In the genomic region with DNA sequence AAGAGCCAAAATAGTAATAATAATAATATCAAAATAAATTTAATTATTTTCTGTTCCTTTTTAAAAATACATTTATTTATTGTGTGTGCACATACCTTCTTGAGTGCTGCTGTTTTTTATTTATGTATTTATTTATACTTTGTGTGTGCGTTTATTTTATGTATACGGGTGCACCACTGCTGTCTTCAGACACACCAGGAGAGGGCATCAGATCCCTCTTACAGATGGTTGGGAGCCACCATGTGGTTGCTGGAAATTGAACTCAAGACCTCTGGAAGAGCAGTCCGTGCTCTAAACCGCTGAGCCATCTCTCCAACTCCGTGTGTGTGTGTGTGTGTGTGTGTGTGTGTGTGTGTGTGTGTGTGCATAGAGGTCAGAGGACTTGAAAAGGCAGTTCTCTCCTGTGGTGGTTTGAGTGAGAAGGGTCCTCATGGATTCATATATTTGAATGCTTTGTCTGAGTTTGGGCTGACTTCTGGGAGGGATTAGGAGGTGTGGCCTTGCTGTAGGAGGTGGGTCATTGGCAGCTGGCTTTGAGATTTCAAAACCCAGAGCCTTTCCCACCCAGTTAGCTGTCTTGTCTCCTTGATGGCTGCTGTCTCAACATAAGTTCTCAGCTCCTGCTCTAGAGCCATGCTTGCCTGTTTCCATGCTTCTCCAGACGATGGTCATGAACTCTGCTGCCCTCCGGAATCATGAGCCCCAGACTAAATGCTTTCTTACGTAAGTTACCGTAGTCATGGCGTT, we compare ENCODE assay signal across 31 mouse cellular contexts. TPM values are rescaled to one million over a fixed set of nuclear protein-coding genes. Genes with fewer than 3 reads are reported as not detected.
A peak's percentile ranks its signal among the peaks of the same experiment; 100 is the strongest.
DNase-seq lines count a peak whose midpoint lies in the region; ATAC-seq and TF ChIP-seq lines count a peak whose summit lies in the region.
"Had no signal": no experiment of that assay in that cellular context is flagged by ENCODE, and none has a peak within 500 bp of the region (broad histone marks: within the 10 kb centered on the region; RNA-seq: fewer than 3 reads in every experiment).

No protein-coding gene starts in this region.

- H3K36me3 ChIP-seq in erythroblast, embryonic 14.5 days (ENCODE audit: control insufficient read depth): no peaks in the 10 kb centered on the region
- H3K36me3 ChIP-seq in testis, adult 2 months (ENCODE audit: control insufficient read depth, insufficient read depth, low read length): no peaks in the 10 kb centered on the region
- no peaks in the 10 kb centered on the region for H3K36me3 ChIP-seq in liver, embryonic 13.5 days
- H3K36me3 ChIP-seq in kidney, embryonic 15.5 days: no peaks in the 10 kb centered on the region
- H3K36me3 ChIP-seq in heart, embryonic 12.5 days: no peaks in the 10 kb centered on the region
- H3K36me3 ChIP-seq: embryonic facial prominence, embryonic 12.5 days; hindbrain, embryonic 10.5 days; hindbrain, embryonic 15.5 days; lung, embryonic 15.5 days; midbrain, embryonic 12.5 days; stomach, embryonic 15.5 days had no signal

- peak overlapping the region; percentile 8 for H3K4me3 ChIP-seq in erythroblast, embryonic 14.5 days (replicated peaks)
- peak overlapping the region; percentile 79 for H3K4me3 ChIP-seq in testis, adult 2 months (ENCODE audit: control insufficient read depth, low read depth, low read length)
- peak overlapping the region; percentile 26 for H3K4me3 ChIP-seq in liver, embryonic 13.5 days (replicated peaks)
- H3K4me3 ChIP-seq in kidney, embryonic 15.5 days (replicated peaks): no peak overlapping the region
- H3K4me3 ChIP-seq in heart, embryonic 12.5 days: no peak overlapping the region
- H3K4me3 ChIP-seq: embryonic facial prominence, embryonic 12.5 days; hindbrain, embryonic 10.5 days; hindbrain, embryonic 15.5 days; lung, embryonic 15.5 days; midbrain, embryonic 12.5 days; stomach, embryonic 15.5 days had no signal

- no peak for TF ChIP-seq CTCF in testis, adult 2 months (IDR thresholded peaks at IDR 0.05; ENCODE audit: control insufficient read depth, insufficient read depth, insufficient replicate concordance, low read depth, low read length)

- no peak overlapping the region for H3K9ac ChIP-seq in liver, embryonic 13.5 days
- H3K9ac ChIP-seq in kidney, embryonic 15.5 days: no peak overlapping the region
- no peak overlapping the region for H3K9ac ChIP-seq in heart, embryonic 12.5 days
- H3K9ac ChIP-seq: embryonic facial prominence, embryonic 12.5 days; forebrain, postnatal 0 days; hindbrain, embryonic 15.5 days; lung, embryonic 15.5 days; midbrain, embryonic 12.5 days; stomach, embryonic 15.5 days had no signal

- ATAC-seq in erythroblast, adult 5-6 weeks (replicated peaks; ENCODE audit: low FRiP score, poor library complexity, severe bottlenecking): no peak
- no peak for ATAC-seq in liver, embryonic 13.5 days (ENCODE audit: low read depth)
- no peak for ATAC-seq in frontal cortex, adult (ENCODE audit: low TSS enrichment)
- no peak for ATAC-seq in kidney, embryonic 15.5 days (replicated peaks; ENCODE audit: low FRiP score)
- no peak for ATAC-seq in heart, embryonic 12.5 days (ENCODE audit: insufficient number of reproducible peaks, low FRiP score)
- ATAC-seq: forebrain, postnatal 0 days; inflammation-experienced regulatory T-cells, adult 6 months had no signal

- no peak for DNase-seq in testis, postnatal 14 days (ENCODE audit: low spot score)
- no peak for DNase-seq in liver, embryonic 13.5 days
- DNase-seq: adrenal gland, postnatal 25 days; cerebellum, adult 11-12 months; cerebellum, adult 9-11 months; embryo, embryonic 11 days; forebrain, postnatal 0 days; gastrocnemius, postnatal 10 days; heart, postnatal 14 days; kidney, adult 2 months; kidney, postnatal 4 days; layer of hippocampus, adult 9-11 months; retina, postnatal 1 day; right cerebral cortex, postnatal 14 days; thymus, adult 18-20 months; thymus, postnatal 25 days had no signal

- H3K4me2 ChIP-seq in liver, embryonic 13.5 days: peak overlapping the region; percentile 25
- no peak overlapping the region for H3K4me2 ChIP-seq in kidney, embryonic 15.5 days
- H3K4me2 ChIP-seq in heart, embryonic 12.5 days: no peak overlapping the region
- H3K4me2 ChIP-seq: embryonic facial prominence, embryonic 12.5 days; hindbrain, embryonic 15.5 days; lung, embryonic 15.5 days; midbrain, embryonic 12.5 days; stomach, embryonic 15.5 days had no signal

- no peak overlapping the region for H3K27ac ChIP-seq in testis, adult 2 months (ENCODE audit: control insufficient read depth, insufficient read depth, low read depth, low read length)
- no peak overlapping the region for H3K27ac ChIP-seq in liver, embryonic 13.5 days
- H3K27ac ChIP-seq in kidney, embryonic 15.5 days: no peak overlapping the region
- no peak overlapping the region for H3K27ac ChIP-seq in heart, embryonic 12.5 days (ENCODE audit: poor library complexity, severe bottlenecking)
- H3K27ac ChIP-seq: embryonic facial prominence, embryonic 12.5 days; hindbrain, embryonic 10.5 days; hindbrain, embryonic 15.5 days; kidney, postnatal 0 days; lung, embryonic 15.5 days; midbrain, embryonic 12.5 days; stomach, embryonic 15.5 days had no signal

- TF ChIP-seq POLR2A in testis, adult 2 months (IDR thresholded peaks at IDR 0.05; ENCODE audit: control insufficient read depth, low read depth, low read length): no peak

- 0 out of 2 replicates have a peak, but pooled peaks cover 2% of the 10 kb centered on the region for H3K27me3 ChIP-seq in erythroblast, embryonic 14.5 days (ENCODE audit: control insufficient read depth)
- no peaks in the 10 kb centered on the region for H3K27me3 ChIP-seq in testis, adult 2 months (ENCODE audit: control insufficient read depth, insufficient read depth, low read length)
- H3K27me3 ChIP-seq in liver, embryonic 13.5 days: no peaks in the 10 kb centered on the region
- no peaks in the 10 kb centered on the region for H3K27me3 ChIP-seq in kidney, embryonic 15.5 days
- 0 out of 2 replicates have a peak, but pooled peaks cover 4% of the 10 kb centered on the region for H3K27me3 ChIP-seq in heart, embryonic 12.5 days (replicated peaks)
- H3K27me3 ChIP-seq: embryonic facial prominence, embryonic 12.5 days; hindbrain, embryonic 15.5 days; lung, embryonic 15.5 days; midbrain, embryonic 12.5 days; stomach, embryonic 15.5 days had no signal

- WGBS in liver, embryonic 13.5 days (ENCODE audit: insufficient replicate concordance): 61% methylated on average over 10 of the region's 10 CpGs
- 80% methylated on average over 10 of the region's 10 CpGs for WGBS in kidney, embryonic 15.5 days
- WGBS in heart, embryonic 12.5 days: 65% methylated on average over 10 of the region's 10 CpGs

- H3K9me3 ChIP-seq in erythroblast, embryonic 14.5 days (ENCODE audit: control insufficient read depth, low read length): no peaks in the 10 kb centered on the region
- no peaks in the 10 kb centered on the region for H3K9me3 ChIP-seq in liver, embryonic 13.5 days (replicated peaks)
- H3K9me3 ChIP-seq in kidney, embryonic 15.5 days (replicated peaks): no peaks in the 10 kb centered on the region
- H3K9me3 ChIP-seq in heart, embryonic 12.5 days (replicated peaks): no peaks in the 10 kb centered on the region
- H3K9me3 ChIP-seq: embryonic facial prominence, embryonic 12.5 days; hindbrain, embryonic 10.5 days; hindbrain, embryonic 15.5 days; lung, embryonic 15.5 days; stomach, embryonic 15.5 days had no signal

- H3K4me1 ChIP-seq in erythroblast, embryonic 14.5 days (ENCODE audit: control insufficient read depth): no peaks in the 10 kb centered on the region
- no peaks in the 10 kb centered on the region; the same call in 1 of the 2 replicates for H3K4me1 ChIP-seq in testis, adult 2 months (ENCODE audit: control insufficient read depth, insufficient read depth, low read length)
- no peaks in the 10 kb centered on the region for H3K4me1 ChIP-seq in liver, embryonic 13.5 days (replicated peaks)
- H3K4me1 ChIP-seq in kidney, embryonic 15.5 days: no peaks in the 10 kb centered on the region
- H3K4me1 ChIP-seq in heart, embryonic 12.5 days (replicated peaks): 0 out of 2 replicates have a peak, but pooled peaks cover 2% of the 10 kb centered on the region
- H3K4me1 ChIP-seq: embryonic facial prominence, embryonic 12.5 days; hindbrain, embryonic 15.5 days; lung, embryonic 15.5 days; stomach, embryonic 15.5 days had no signal

RNA-seq across cellular contexts. Expression of a gene that starts 22.1 kb away (rescaled TPM):
- polyA plus RNA-seq in erythroblast, embryonic 14.5 days (2012): not detected in 2 replicates
- not detected in 2 replicates for total RNA-seq in erythroblast, adult 5-6 weeks (2015; ENCODE audit: low replicate concordance)
- not detected in 2 replicates for total RNA-seq in erythroblast, adult 5-6 weeks (2017; ENCODE audit: low replicate concordance)
- 35.5 and 47.1 TPM in 2 replicates for polyA plus RNA-seq in testis, adult 2 months (2012; rRNA removed)
- 0.01 TPM in 1 of 2 replicates, not detected in the other for polyA plus RNA-seq in liver, embryonic 13.5 days (2015; fragmentation: Nextera tagmentation; extraction: Ambion mirVana)
- 0.83 and 0.85 TPM in 2 replicates for polyA plus RNA-seq in kidney, embryonic 15.5 days (2015; fragmentation: Nextera tagmentation; extraction: Ambion mirVana)
- 0.09 TPM in 1 of 2 replicates, not detected in the other for polyA plus RNA-seq in heart, embryonic 12.5 days (2016; fragmentation: Nextera tagmentation; extraction: Ambion mirVana)
- total RNA-seq: megakaryocyte, adult 5-6 weeks had no signal
- polyA plus RNA-seq: inflammation-experienced regulatory T-cells, adult 6 months had no signal

RNA-seq across cellular contexts. Expression of a gene that starts 31.4 kb away (rescaled TPM):
- polyA plus RNA-seq in erythroblast, embryonic 14.5 days (2012): 0.13 and 0.18 TPM in 2 replicates
- total RNA-seq in erythroblast, adult 5-6 weeks (2015; ENCODE audit: low replicate concordance): 0.58 TPM in 1 of 2 replicates, not detected in the other
- total RNA-seq in erythroblast, adult 5-6 weeks (2017; ENCODE audit: low replicate concordance): not detected in 2 replicates
- polyA plus RNA-seq in testis, adult 2 months (2012; rRNA removed): 0.47 and 0.58 TPM in 2 replicates
- polyA plus RNA-seq in liver, embryonic 13.5 days (2015; fragmentation: Nextera tagmentation; extraction: Ambion mirVana): 0.65 and 0.69 TPM in 2 replicates
- polyA plus RNA-seq in kidney, embryonic 15.5 days (2015; fragmentation: Nextera tagmentation; extraction: Ambion mirVana): 4.3 and 5.1 TPM in 2 replicates
- polyA plus RNA-seq in heart, embryonic 12.5 days (2016; fragmentation: Nextera tagmentation; extraction: Ambion mirVana): 2.0 and 2.5 TPM in 2 replicates

Comparison
In these comparisons a context has a peak if more than half of its experiments do, and no peak if none do; other contexts are left out.
1. H3K4me3 ChIP-seq: peak in erythroblast, embryonic 14.5 days (single experiment), testis, adult 2 months (single experiment) and liver, embryonic 13.5 days (single experiment); none in kidney, embryonic 15.5 days (single experiment) and heart, embryonic 12.5 days (single experiment).
2. RNA of a gene that starts 22.1 kb away (polyA plus RNA-seq): 35.5 to 47.1 TPM in testis, adult 2 months; 0.83 to 0.85 TPM in kidney, embryonic 15.5 days, 0.09 TPM in heart, embryonic 12.5 days, 0.01 TPM in liver, embryonic 13.5 days and not detected in erythroblast, embryonic 14.5 days; every median in the first group is over 10 times any median in the second.